Mouse (Mus musculus) right cerebral cortex, postnatal 4 days (tissue): ENCODE results near the gene Gm6367.
"Not testable (repeated sequence)": the region's sequence is repeated elsewhere in the genome, so short reads cannot be mapped to it uniquely, and the experiment has no call there.

ENCODE experiments used
- DNase-seq: peaks from one replicate; pipeline ENCODE4 v3.0.0-alpha.2; 2022

The Gm6367 gene

DNA sequence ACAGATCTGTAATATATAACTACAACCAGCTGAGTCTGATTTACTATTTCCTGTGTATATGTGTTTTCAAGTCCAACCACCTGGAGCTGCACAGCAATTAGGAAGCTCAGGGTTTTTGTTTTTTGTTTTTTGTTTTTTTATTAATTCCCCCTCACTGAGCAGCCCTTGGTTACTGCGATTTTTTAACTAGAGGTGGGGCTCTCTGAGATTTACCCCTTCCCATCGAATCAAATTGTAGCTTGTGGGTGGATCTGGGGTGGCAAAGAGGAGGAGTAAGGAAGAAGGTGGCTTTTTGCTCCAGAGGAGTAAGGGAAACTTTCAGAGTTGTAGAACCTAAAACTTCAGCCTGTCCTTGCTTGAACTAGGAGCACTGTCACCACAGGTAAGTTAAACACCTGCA is at the start of gene Gm6367:
TSS of gene Gm6367 (plus strand) at position 301 of the 400 bp plus-strand sequence.
- DNase-seq: not testable (repeated sequence)
